Mouse (Mus musculus): ENCODE data around the gene Gm12253. TPM values are rescaled to one million over a fixed set of nuclear protein-coding genes. Genes with fewer than 3 reads are reported as not detected.

The Gm12253 gene
- total and polyA plus RNA-seq, 3 experiments, result not detected

DNA sequence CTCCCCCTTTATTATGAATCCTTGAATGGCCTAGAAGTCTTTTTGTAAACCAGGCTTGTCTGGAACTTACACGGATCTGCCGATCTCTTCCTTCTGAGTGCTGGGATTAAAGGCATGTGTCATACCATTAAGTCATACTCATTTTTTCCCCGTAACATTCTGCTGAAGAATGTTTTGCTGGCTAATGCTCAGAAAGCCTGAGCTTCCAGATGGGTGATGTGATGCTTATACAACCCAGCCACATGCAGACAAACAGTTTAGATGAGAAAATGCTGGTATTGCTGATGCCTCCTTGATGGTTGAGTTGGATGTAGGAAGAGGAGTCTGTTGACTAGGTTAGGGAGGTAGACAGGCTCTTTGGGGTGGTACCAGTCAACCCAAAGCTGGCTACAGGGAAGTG lies 14.0 kb upstream of the Gm12253 start:
- no peak for DNase-seq (ENCODE audit: extremely low read depth)
- H3K9me3 ChIP-seq (replicated peaks; ENCODE audit: low read length), result peaks cover 2% of the 10 kb centered on the region
- dilution Hi-C loops (cut with MboI; ENCODE audit: extremely low pct_ligation_motif_present, extremely low pct_unique_long_range_greater_than_20kb, low sequenced_read_pairs) (no loop called here), in situ Hi-C loops (cut with MboI; ENCODE audit: low pct_ligation_motif_present, low pct_unique_long_range_greater_than_20kb, low sequenced_read_pairs) (no loop called here)
- peaks cover 96% of the 10 kb centered on the region for H3K27me3 ChIP-seq (replicated peaks)
- no peak overlapping the region for H3K9ac ChIP-seq (ENCODE audit: insufficient read depth, low read depth)
- H3K36me3 ChIP-seq (replicated peaks in 1 of 2; ENCODE audit: control insufficient read depth in 1 of 2, insufficient read depth in 1 of 2, low read length in 1 of 2), result no peaks in the 10 kb centered on the region
- no peak overlapping the region for H3K4me2 ChIP-seq (ENCODE audit: insufficient read depth, low read depth, poor library complexity, severe bottlenecking)
- no peaks in the 10 kb centered on the region for H3K79me2 ChIP-seq (replicated peaks; ENCODE audit: control insufficient read depth, extremely low read depth, insufficient read depth, poor library complexity, severe bottlenecking)
- H3K4me3 ChIP-seq (replicated peaks in 1 of 3; ENCODE audit: low read depth in 2 of 3, low read length in 2 of 3, poor library complexity in 1 of 3), result no peak overlapping the region
- no peaks in the 10 kb centered on the region for H3K4me1 ChIP-seq (ENCODE audit: control insufficient read depth in 1 of 2, insufficient read depth in 2 of 2)
- TF ChIP-seq GABPA (IDR thresholded peaks at IDR 0.05; ENCODE audit: insufficient replicate concordance, low read depth, low read length) (no peak), MXI1 (IDR thresholded peaks at IDR 0.05; ENCODE audit: low read depth, low read length) (no peak), USF1 (IDR thresholded peaks at IDR 0.05; ENCODE audit: low read depth, low read length) (no peak), ZNF384 (IDR thresholded peaks at IDR 0.05; ENCODE audit: low read depth, low read length) (no peak), ZKSCAN1 (IDR thresholded peaks at IDR 0.05; ENCODE audit: borderline replicate concordance, low read depth, low read length) (no peak), RAD21 (IDR thresholded peaks at IDR 0.05; ENCODE audit: low read depth, low read length) (no peak), TCF12 (IDR thresholded peaks at IDR 0.05; ENCODE audit: low read depth, low read length) (no peak), ETS1 (conservative IDR thresholded peaks at IDR 0.05; ENCODE audit: low read depth, low read length) (no peak), CHD2 (IDR thresholded peaks at IDR 0.05; ENCODE audit: low read length) (no peak), SMC3 (IDR thresholded peaks at IDR 0.05; ENCODE audit: low read depth, low read length) (no peak), ZMIZ1 (IDR thresholded peaks at IDR 0.05; ENCODE audit: low read depth, low read length) (no peak), IRF4 (IDR thresholded peaks at IDR 0.05; ENCODE audit: low read depth, low read length) (no peak), HCFC1 (IDR thresholded peaks at IDR 0.05; ENCODE audit: low read depth, low read length) (no peak), NELFE (IDR thresholded peaks at IDR 0.05; ENCODE audit: low read depth, low read length) (no peak), SIN3A (IDR thresholded peaks at IDR 0.05; ENCODE audit: low read length) (no peak), POLR2AphosphoS2 (IDR thresholded peaks at IDR 0.05; ENCODE audit: low read depth, low read length) (no peak), ELF1 (IDR thresholded peaks at IDR 0.05; ENCODE audit: low read depth, low read length) (no peak), MAZ (IDR thresholded peaks at IDR 0.05; ENCODE audit: low read depth, low read length) (no peak), POLR2A (IDR thresholded peaks at IDR 0.05; ENCODE audit: low read depth, low read length) (no peak), ZC3H11A (IDR thresholded peaks at IDR 0.05; ENCODE audit: low read depth, low read length) (no peak)
- no peak overlapping the region for H3K27ac ChIP-seq (ENCODE audit: insufficient read depth, low read depth)

DNA sequence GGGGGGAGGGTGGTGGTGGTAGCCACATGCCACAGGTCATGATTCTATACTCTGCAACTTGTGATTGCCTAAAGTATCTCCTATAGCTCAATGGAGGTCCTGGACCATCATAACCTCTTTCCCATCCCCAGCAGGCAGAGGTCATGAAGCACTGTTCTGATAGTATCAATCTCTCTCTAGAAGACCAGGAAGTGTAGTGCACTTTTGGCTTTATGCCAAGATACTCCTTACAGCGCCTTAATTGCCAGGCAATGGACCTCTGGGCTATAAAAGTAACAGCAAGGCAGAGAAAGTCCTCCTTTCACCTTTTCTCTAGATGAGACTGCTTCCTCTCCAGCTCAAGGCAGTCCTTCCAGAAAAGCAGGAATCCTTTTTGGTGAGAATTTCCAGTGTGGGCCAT lies 11.5 kb upstream of the Gm12253 start, which contains the start of gene 1810065E05Rik:
Gene 1810065E05Rik, plus strand, starts transcription at position 297 of the 400 bp plus-strand sequence.
- H3K9ac ChIP-seq (ENCODE audit: insufficient read depth, low read depth), result no peak within 1 kb of the TSS
- TF ChIP-seq JUND (conservative IDR thresholded peaks at IDR 0.05; ENCODE audit: low read depth, low read length), result no peak
- TF ChIP-seq GABPA (IDR thresholded peaks at IDR 0.05; ENCODE audit: insufficient replicate concordance, low read depth, low read length), result no peak
- no peak for TF ChIP-seq CTCF (conservative IDR thresholded peaks at IDR 0.05 in 1 of 2, IDR thresholded peaks at IDR 0.05 in 1 of 2; ENCODE audit: low read depth in 2 of 2, low read length in 2 of 2)
- no peak for TF ChIP-seq UBTF (IDR thresholded peaks at IDR 0.05; ENCODE audit: low read depth, low read length)
- TF ChIP-seq USF1 (IDR thresholded peaks at IDR 0.05; ENCODE audit: low read depth, low read length), result no peak
- TF ChIP-seq NELFE (IDR thresholded peaks at IDR 0.05; ENCODE audit: low read depth, low read length), result no peak
- TF ChIP-seq MYC (IDR thresholded peaks at IDR 0.05; ENCODE audit: low read depth, low read length), result no peak
- no peak for TF ChIP-seq HCFC1 (IDR thresholded peaks at IDR 0.05; ENCODE audit: low read depth, low read length)
- no peak for TF ChIP-seq JUN (IDR thresholded peaks at IDR 0.05; ENCODE audit: insufficient read depth, low read depth, low read length)
- no peak for TF ChIP-seq ELF1 (IDR thresholded peaks at IDR 0.05; ENCODE audit: low read depth, low read length)
- no peak for TF ChIP-seq SMC3 (IDR thresholded peaks at IDR 0.05; ENCODE audit: low read depth, low read length)
- TF ChIP-seq MAZ (IDR thresholded peaks at IDR 0.05; ENCODE audit: low read depth, low read length), result no peak
- no peak for TF ChIP-seq ZMIZ1 (IDR thresholded peaks at IDR 0.05; ENCODE audit: low read depth, low read length)
- no peak for TF ChIP-seq POLR2AphosphoS2 (IDR thresholded peaks at IDR 0.05; ENCODE audit: low read depth, low read length)
- no peak for TF ChIP-seq SIN3A (IDR thresholded peaks at IDR 0.05; ENCODE audit: low read length)
- no peak for TF ChIP-seq TCF12 (IDR thresholded peaks at IDR 0.05; ENCODE audit: low read depth, low read length)
- no peak for TF ChIP-seq NRF1 (IDR thresholded peaks at IDR 0.05; ENCODE audit: low read depth, low read length)
- no peak for TF ChIP-seq EP300 (IDR thresholded peaks at IDR 0.05; ENCODE audit: low read length)
- no peak for TF ChIP-seq USF2 (conservative IDR thresholded peaks at IDR 0.05; ENCODE audit: low read depth, low read length)
- no peak for TF ChIP-seq PAX5 (IDR thresholded peaks at IDR 0.05; ENCODE audit: low read length)
- no peaks in the 10 kb centered on the region for H3K36me3 ChIP-seq (replicated peaks in 1 of 2; ENCODE audit: control insufficient read depth in 1 of 2, insufficient read depth in 1 of 2, low read length in 1 of 2)
- H3K4me2 ChIP-seq (ENCODE audit: insufficient read depth, low read depth, poor library complexity, severe bottlenecking), result no peak within 1 kb of the TSS
- H3K27ac ChIP-seq (ENCODE audit: insufficient read depth, low read depth), result no peak within 1 kb of the TSS
- in situ Hi-C loops (cut with MboI; ENCODE audit: low pct_ligation_motif_present, low pct_unique_long_range_greater_than_20kb, low sequenced_read_pairs), result no loop called here
- dilution Hi-C loops (cut with MboI; ENCODE audit: extremely low pct_ligation_motif_present, extremely low pct_unique_long_range_greater_than_20kb, low sequenced_read_pairs), result no loop called here
- no peaks in the 10 kb centered on the region; a peak in 1 of 4 replicates for H3K4me1 ChIP-seq (ENCODE audit: control insufficient read depth in 1 of 2, insufficient read depth in 2 of 2)
- no peaks in the 10 kb centered on the region for H3K9me3 ChIP-seq (replicated peaks; ENCODE audit: low read length)
- no peaks in the 10 kb centered on the region for H3K79me2 ChIP-seq (replicated peaks; ENCODE audit: control insufficient read depth, extremely low read depth, insufficient read depth, poor library complexity, severe bottlenecking)
- no peak within 1 kb of the TSS for H3K4me3 ChIP-seq (replicated peaks in 1 of 3; ENCODE audit: low read depth in 2 of 3, low read length in 2 of 3, poor library complexity in 1 of 3)
- peaks cover 96% of the 10 kb centered on the region for H3K27me3 ChIP-seq (replicated peaks)
- DNase-seq (ENCODE audit: extremely low read depth), result no peak

All from CH12.LX (cell line).